Mouse (Mus musculus): ENCODE data around the gene Acsl5.

DNA sequence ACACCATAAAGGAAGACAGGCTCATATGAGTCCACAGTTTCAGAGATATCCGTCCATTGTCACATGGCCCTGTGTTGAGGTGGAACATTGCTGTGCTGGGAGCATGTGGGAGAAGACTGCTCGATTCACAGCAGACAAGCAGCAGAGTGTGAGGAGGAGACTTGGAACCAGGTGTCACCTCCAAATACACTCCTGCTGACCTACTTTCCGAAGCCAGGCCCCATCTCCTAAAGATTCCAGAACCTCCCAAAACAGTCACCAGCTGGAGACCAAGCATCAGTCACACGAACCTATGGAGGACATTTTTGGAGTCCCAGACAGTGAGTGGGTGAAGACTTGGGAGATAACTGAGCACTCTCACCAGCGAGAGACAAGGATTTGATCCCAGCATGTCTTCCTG lies 15.2 kb upstream of the Acsl5 start:
- TF ChIP-seq CTCF (IDR thresholded peaks at IDR 0.05; ENCODE audit: low read depth) (no peak), EP300 (optimal IDR thresholded peaks at IDR 0.05) (no peak)
